Mouse (Mus musculus) heart, adult 18-20 months (tissue): Measurements from ENCODE around the gene Fam92b. TPM values are rescaled to one million over a fixed set of nuclear protein-coding genes. Genes with fewer than 3 reads are reported as not detected.
A peak's percentile ranks its signal among the peaks of the same experiment; 100 is the strongest.

Source experiments
- DNase-seq, 2 experiments: peaks; one replicate each; pipeline ENCODE4 v3.0.0; 2021 to 2022; ENCODE audit warnings: mixed read lengths in 1 of 2
- total RNA-seq, 2 experiments: library from RNA; stranded (reverse); gene quantifications; 2 replicates each; pipeline ENCODE4 v1.2.3; 2021

Gene Fam92b
- total RNA-seq, 2 experiments from 2014 or later: 0.31 TPM; not detected in 1

- DNase-seq: no peak
Observed at GRCm38 (mm10) chr8:120190107-120190809, 13.0 kb upstream of the Fam92b start.

GRCm38 (mm10) chr8:120189440-120189839 is 12.2 kb upstream of the Fam92b start:
- no peak for DNase-seq

- DNase-seq: peak; percentile 82 to 92
Observed at GRCm38 (mm10) chr8:120188510-120188909, 11.2 kb upstream of the Fam92b start.

DNA sequence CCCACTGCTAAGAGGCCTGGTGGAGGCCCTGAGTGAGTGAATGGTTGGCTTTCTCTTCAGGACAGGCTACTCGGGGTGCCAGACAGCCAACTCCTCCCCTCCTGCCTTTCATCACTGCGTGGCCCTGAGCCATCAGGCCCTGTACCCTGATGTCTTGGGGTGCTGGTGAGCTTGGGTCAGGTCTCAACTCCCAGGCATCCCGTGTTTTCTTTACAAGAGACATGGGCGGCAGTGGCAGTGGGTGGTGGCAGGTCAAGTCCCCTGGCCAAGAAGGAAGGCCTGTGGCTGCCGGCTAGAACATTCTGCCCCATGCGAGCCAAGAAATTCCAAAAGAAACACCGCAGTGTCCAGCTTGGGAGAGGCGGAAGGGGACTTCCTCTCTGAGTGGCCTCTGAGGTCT is 9.2 kb upstream of the Fam92b start:
- DNase-seq: peak; percentile 79 to 90

GRCm38 (mm10) chr8:120184850-120185792 is 7.9 kb upstream of the Fam92b start:
- DNase-seq: peak; percentile 65 to 66

DNA sequence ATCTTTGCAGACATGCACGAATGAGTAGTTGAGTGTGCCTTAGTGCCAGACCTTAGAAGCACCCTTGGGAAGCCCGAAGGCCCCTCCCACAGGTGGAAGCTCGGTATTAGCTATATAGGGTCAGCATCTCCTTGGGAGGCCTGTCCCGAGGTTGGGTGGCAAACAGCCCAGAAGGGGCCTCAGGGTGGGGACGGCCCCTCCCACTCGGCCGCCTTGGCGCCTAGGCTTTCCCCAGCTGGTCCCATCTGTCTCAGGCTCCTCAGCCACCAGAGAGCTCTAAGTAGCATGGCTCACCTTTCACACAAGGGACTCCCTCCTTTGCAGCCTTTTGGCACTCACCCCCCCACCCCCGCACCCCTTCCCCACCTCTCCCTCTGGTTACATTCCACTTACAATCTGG is 7.1 kb upstream of the Fam92b start:
- DNase-seq: no peak

DNA sequence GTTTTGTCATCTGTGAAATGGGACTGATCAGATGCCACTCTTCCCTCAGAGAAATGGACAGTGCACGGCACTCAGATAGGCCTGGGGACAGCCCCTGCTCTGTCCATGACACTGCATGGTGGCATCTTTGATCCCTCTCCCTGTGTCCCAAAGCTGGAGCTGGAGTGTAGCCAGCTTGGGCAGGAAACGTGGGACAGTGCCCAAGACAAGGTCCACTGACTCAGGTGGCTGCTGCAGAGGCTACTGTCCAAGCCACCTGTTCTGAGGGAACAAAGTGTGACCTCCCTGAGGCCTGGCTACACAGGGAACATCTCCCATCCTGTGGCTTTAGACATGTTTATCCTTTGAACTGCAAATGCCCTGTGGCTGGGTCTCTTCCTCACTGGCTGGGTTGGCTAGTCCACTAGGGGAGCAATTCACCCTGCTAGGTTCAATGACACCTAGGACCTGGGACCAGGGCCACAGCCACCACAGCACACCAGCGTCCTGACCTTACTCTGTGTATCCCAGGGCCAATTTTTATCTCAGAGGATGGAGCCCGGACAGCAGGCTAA is 4.7 kb upstream of the Fam92b start:
- DNase-seq: no peak

DNA sequence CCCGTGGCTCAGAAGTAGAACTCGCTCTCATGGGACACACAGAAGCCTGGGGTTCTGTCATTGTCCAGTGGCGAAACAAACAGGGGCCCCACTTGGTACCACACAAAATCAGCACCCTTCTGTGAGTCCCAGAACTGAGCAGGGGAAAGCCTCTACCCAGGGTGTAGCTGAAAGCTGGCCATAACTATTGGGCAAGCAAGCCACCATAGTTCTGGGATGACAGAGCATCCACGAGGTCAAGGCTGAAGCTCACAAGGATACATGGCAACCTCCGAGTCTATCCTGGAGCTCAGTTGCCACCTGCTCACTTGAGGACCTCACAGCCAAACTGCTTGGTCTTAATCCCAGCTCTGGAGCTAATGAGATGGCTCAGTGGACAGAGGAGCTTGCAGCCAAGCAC is 4.0 kb upstream of the Fam92b start:
- no peak for DNase-seq

DNA sequence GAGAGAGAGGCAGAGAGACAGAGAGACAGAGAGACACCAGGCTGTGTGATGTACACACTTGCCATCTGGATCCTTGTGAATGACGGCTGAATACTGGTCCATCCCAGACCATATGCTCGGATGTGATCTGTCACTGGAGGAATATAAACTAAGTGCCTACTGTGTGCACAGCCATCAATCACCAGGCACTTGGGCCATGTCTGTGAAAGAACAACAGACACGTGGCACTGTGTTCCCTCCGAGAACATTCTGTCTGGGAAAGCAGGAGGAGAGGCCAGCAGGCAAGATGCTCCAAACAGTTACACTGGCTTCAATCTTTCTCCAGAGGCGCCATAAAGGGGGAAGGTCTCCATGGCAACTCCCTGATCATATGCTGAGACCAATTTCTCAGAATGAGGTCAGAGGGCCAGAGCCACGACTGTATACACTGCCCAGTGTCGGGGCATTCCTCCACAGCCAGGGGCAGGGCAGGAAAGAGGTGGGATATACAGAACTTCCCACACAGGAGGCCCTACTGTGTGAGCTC is 3.2 kb upstream of the Fam92b start:
- no peak for DNase-seq

DNA sequence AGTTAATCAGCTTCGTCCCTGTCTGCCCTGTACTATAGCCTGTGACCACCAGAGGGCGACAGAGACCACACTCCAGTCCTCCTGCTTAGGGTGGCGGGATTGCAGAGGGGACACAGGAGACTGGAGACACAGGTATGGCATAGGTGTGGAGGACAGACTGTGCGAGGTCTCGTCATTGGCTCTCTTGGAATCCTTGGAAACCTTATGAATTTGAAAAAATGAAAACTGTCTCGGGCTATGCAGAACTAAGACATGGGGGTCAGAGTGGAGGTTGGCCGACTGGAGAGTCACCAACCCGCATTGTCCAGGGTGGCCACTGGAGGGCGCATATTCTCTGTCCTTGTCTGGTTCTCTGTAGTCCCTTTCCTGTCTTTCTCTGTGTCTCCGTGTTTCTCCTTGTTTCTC is 1.8 kb upstream of the Fam92b start:
- peak; percentile 89 to 97 for DNase-seq

DNA sequence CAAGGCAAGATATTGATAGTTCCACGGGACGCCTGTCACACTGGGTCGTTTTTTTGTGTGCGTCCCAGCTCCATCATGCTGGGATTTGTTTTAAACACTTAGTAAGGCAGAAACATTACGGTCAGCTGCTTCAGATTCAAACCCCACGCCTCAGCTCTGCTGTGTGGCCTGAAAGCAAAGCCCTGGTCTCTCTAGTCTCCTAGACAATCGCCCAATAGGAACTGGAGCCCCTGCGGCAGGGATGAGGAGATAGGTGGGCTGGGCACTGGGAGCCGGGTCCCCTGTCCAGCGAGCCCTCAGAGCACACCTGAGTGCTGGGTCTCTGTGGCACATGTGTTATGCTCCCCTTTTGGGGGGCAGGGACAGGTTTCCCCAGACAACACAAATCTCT is 853 bp upstream of the Fam92b start:
- DNase-seq: no peak

DNA sequence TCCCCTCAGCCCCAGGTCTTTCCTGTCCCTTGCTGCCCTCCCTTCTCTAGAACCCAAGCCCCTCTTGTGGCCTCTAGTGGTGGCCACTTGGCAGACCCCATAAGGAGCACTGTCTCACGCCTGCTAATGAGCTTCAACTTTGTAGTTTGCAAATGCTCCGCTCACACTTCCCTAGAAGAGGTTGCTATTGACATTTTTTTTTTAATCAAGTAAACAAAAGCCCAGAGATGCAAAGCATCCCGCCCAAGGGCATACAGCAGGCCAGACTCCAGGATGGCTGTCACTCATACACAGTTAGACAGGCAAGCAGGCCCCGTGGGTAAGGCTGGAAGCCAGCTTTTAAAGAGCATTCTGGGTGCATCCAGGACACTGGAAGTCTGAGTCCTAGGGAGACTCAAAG is 661 bp downstream of the Fam92b start:
- no peak for DNase-seq

DNA sequence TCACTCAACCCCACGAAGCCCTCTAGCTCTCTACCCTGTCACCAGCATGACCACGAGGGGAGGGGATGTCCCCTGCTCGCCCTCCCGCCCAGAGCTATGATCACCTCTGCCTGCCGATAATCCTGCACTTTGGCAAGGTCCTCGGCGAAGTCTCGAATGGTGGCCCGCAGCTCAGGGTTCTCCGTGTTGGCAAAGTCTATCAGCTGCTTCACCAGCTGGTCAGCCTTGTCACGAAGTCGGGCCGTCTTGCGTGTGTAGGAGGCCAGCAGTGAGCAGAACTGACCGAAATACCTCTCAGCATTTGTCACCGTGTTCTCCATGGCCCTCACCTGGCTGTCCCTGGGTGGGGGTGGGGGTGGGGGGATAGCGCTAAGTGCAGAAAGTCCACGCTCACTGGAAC is 2.7 kb downstream of the Fam92b start:
- DNase-seq: no peak

- DNase-seq: no peak
Observed at GRCm38 (mm10) chr8:120173195-120173594, 4.1 kb downstream of the Fam92b start.

DNA sequence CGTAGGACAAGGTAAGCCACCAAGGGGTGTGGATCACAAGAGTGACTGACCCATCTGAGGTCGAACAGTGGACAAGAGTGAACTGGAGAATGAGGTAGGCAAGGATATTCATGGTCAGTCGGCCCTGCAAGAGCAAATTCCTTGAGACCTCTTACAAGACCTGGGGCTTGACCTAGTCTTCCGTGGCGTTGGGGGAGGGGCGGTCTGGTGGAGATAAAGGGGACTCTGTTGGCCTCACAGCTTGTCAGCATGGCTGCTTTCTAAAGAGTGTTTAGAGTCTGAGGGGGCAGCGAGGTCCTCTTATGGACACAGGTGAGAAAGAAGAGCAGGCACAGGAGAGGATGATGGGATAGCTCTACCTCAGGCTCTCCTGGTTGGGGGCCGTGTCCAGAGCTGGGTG is 8.1 kb downstream of the Fam92b start:
- DNase-seq: no peak

GRCm38 (mm10) chr8:120167821-120168220 is 9.4 kb downstream of the Fam92b start:
- DNase-seq: no peak

DNA sequence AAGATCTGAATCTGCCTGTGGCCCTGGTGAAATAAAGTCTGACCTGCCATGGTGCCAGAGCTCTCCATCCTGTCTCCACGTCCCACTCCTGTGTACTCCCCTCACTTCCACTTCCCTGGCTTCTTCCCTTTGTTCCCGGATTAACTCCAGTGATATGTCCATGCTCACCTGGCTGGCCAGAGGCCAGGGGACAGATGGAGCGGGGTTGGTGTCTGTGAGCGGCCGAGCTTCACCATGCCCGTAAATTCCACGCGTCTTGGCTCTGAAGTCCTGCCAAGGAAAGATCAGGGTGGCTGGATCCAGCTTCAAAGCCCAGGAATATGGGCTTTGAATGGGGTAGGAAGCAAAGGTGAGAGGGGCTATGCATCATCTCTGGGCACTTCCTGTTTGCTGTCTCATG is 10.1 kb downstream of the Fam92b start:
- DNase-seq: no peak

GRCm38 (mm10) chr8:120164026-120164425 is 13.2 kb downstream of the Fam92b start:
- no peak for DNase-seq

DNA sequence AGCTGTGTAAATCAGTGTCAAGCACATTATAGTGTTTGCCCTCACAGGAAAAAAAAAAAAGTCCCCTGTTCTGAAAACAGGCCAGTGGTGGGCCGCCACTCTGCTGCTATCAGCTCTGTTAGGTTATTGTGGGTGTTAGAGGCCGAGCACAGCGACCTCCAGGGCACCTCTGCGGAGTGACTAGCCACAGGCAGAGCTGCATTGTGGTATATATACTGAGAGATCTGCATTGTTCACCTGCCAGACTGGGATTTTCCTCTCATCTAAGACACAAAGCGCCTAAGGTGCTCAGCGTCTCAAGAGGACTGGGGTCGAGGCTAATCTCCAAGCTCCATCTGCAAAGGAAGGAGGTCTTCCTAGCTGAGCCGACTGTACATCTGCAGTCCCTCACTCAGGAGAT is 13.9 kb downstream of the Fam92b start:
- DNase-seq: no peak

DNA sequence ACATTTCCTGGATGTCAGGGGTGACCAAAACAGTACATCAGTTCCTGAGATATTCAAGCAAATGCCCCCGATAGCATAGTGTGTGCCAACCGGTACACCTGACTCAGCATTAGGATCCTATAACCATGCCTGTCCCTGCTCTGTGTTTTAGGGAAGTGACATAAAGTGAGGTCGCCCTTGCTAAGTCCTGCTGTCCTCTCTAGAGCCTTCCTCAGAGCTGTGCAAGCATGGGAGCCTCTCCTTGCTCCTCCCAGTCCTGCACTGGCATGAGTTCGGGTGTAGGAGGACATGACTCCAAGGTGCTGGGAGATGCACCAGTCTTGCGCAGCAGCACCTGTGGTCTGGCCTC is 14.9 kb downstream of the Fam92b start:
- DNase-seq: no peak

GRCm38 (mm10) chr8:120161658-120162403 is 15.4 kb downstream of the Fam92b start:
- DNase-seq: no peak

DNA sequence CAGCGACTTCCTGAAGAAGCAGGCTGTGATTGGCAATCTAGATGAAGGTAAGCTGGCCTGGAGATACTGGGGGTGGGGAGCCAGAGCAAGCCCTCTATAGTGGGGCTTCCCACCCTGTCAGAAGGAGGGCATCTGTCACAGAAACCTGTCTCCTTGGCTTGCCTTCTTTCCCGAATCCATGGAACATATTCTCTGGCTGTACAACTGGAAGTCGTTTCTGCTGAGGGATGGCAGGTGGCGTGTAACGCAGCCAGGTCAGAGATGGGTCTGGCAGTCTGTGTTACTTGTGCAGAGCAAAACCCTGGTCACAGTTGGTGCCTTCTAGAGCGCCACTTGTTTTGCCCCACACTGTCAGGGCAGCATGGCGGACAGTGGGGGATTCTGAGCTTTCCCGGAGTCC is 16.9 kb downstream of the Fam92b start:
- no peak for DNase-seq
